Mouse (Mus musculus): Measurements from ENCODE around the gene Tjp1. TPM values are rescaled to one million over a fixed set of nuclear protein-coding genes. Genes with fewer than 3 reads are reported as not detected.

The Tjp1 gene
- 47.6 TPM for polyA plus RNA-seq (2014; fragmentation: Illumina TruSeq; extraction: RNeasy Lipid Tissue Mini Kit (QIAGEN cat#74804); ENCODE audit: low read depth, low replicate concordance)

DNA sequence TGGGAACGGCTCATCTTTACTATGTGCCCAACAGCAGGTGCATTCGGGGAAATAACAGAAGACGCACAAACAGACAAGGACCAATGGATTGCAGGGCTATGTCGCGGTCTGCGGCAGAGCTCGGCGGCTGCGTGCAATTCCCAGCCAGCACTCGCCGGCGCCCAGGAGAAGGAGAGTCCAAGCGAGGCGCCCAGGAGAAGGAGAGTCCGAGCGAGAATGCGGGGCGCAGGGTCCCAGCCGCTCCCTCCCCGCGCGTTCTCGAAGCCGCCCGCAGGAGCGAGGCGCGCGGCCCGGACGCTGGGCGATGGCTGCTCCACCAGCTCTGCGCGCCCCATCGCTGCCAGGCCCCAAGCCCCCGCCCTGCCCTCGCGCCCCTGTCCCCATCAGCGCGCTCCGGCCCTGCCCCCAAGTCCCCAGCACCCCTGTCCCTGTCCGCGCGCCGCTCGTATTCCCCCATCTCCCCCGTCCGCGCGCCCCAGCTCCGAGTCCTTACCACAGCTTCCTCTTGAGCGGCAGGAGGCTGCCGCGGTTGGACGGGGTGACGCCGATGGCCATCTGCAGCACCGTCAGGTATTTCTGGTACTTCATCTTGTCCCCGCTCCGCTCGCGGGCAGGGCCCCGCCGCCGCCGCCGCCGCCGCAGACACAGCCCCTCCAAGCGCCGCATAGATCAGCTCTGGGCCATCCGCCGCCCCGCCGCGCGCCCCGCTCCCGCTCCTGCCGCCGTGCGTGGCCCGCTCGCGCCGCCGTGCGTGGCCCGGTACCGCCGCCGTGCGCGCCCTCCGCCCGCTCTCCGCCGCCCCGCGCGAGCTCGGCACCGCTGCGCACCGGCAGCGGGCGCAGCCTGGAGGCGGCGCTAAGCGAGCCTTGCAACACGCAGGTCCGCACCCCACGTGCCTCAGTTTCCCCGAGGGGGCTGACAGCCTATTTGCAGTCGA is at the start of gene Tjp1:
Gene Tjp1, minus strand, starts transcription at position 711 of the 937 bp plus-strand sequence.

Other genes starting within 250 kb of the Tjp1 start
- 4.8 TPM for gene Tarsl2, start 117.1 kb upstream of the Tjp1 start, polyA plus RNA-seq (2014; fragmentation: Illumina TruSeq; extraction: RNeasy Lipid Tissue Mini Kit (QIAGEN cat#74804); ENCODE audit: low read depth, low replicate concordance)
- 48.4 TPM for gene Tm2d3, start 163.4 kb upstream of the Tjp1 start, polyA plus RNA-seq (2014; fragmentation: Illumina TruSeq; extraction: RNeasy Lipid Tissue Mini Kit (QIAGEN cat#74804); ENCODE audit: low read depth, low replicate concordance)

Data from adipose tissue, adult 10 weeks (tissue).